Mouse (Mus musculus) olfactory bulb, adult 2 months (tissue): ENCODE measurements around the gene Fbrs.
"Not testable (repeated sequence)": the region's sequence is repeated elsewhere in the genome, so short reads cannot be mapped to it uniquely, and the experiment has no call there.

Experiments
- CTCF ChIP-seq: fragments of 200-500 bp; IDR thresholded peaks from 2 replicates; pipeline ENCODE4 v1.5.1; 2012; ENCODE audit warnings: low read depth, mild to moderate bottlenecking, low read length, moderate library complexity; ENCODE audit not compliant: insufficient read depth
- POLR2A ChIP-seq: fragments of 200-500 bp; IDR thresholded peaks from 2 replicates; pipeline ENCODE4 v1.6.1; 2012; ENCODE audit warnings: mild to moderate bottlenecking, low read depth, low read length, moderate library complexity; ENCODE audit not compliant: insufficient read depth

- TF ChIP-seq CTCF, POLR2A: not testable (repeated sequence)
These were observed 20.5 kb upstream of the Fbrs start for GRCm38 (mm10) chr7:127458371-127459122.
